Mouse (Mus musculus) right cerebral cortex, postnatal 4 days (tissue): Measurements from ENCODE around the gene Nol12.

ENCODE experiments used
- DNase-seq: peaks from one replicate; pipeline ENCODE4 v3.0.0-alpha.2; 2022

Gene Nol12

DNA sequence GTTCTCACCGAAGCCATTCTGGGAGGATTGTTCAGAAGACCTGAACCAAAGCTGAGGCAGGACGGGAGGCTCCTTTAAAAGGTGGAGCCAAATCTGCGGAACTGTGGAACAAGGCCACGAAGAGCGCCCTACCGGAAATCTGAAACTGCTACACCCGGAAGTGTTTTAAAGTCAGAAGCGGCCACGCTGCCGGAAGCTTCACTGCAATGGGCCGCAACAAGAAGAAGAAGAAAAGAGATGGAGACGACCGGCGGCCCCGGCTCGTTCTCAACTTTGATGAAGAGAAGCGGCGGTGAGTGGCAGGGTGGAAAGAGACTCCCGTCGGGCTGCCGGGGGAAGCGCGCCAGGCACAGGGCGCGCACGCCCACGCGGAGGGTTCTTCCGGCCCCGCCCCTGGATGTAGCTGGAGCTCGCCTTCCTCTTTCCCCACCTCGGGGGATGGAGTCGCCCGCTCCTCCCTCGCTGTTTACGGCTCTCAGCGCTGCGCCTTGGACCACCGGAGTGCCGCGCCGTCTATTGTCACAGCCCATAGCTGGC lies at the start of gene Nol12:
TSS of gene Nol12 (plus strand) at position 150 of the 537 bp plus-strand sequence.
- peak; percentile 79 for DNase-seq

DNA sequence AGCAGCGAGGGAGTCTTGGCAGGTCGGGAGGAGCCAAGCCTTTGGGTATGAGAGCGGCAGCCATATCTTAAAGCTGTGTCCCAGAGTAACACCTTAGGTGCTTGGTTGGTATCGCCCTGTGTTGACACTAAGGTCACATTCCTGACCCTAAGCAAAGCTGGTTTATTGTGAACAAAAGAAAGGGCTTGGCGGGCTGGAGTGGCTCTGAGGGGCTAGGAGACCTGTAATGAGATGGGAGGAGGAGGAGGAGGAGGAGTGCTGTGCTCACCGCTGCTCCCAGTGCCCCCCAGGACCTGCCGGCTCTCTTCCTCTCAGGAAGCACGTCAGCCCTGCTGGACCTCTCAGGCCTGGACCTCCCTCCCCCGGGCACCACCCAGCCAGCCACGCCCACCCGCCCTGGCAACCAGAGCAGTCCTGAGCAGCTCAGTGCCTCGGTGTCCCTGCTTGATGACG lies 45.3 kb upstream of the Nol12 start:
- DNase-seq: no peak

DNA sequence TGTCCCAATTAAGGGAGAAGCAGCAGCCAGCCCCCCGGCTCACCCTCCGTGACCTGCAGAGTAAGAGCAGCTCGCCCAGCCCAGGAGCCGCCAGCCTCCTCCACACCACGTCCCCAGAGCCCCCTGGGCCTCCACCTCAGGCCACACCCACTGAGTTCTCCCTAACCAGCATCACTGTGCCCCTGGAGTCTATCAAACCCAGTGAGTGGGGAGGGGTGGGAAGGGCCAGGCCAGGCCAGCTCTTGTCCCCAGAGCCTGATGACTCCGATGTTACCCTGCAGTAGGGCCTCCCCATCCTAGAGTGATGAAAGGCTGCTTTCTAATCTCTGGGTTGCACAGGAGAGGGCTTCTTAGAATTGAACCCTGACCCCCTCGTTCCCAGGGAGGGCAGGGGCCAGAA lies 42.3 kb upstream of the Nol12 start:
- DNase-seq: no peak

DNA sequence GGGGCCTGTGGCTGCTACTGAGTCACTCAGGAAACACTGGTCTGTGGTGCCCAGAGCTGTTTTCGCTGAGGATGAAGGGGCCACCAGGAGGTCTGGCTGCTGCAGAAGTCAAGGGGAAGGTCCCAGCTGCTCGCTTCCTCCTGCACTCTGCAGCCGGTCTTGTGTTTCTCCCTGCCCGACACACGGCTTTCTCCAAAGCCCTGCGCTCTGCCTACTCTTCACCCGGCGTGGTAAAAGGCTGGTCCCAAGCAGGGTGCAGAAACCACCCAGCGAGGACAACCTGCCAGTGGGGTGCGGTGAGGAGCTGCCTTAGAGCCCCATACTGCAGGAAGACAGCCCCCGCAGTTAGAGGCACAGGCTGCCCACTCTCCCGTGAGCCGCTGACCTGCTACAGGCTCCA lies 40.0 kb upstream of the Nol12 start:
- no peak for DNase-seq

DNA sequence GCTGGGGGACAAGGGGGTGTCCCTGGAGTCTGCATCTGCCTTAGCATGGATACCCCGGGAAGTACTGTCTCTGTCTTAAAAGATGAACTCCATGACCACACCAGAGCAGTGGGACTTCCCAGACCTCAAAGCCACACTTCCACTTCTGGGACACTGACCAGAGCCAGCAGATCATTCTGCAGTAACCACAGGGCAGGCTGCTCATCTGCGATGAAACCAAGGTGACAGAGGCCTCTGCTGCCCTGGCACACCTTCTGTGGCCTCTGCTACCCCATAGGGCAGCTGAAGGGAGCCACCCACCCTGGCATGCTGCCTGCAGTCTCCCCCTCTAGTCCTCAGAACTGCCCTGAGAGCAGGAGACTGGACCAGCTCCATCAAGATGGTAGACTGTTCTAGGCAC lies 39.0 kb upstream of the Nol12 start:
- no peak for DNase-seq

DNA sequence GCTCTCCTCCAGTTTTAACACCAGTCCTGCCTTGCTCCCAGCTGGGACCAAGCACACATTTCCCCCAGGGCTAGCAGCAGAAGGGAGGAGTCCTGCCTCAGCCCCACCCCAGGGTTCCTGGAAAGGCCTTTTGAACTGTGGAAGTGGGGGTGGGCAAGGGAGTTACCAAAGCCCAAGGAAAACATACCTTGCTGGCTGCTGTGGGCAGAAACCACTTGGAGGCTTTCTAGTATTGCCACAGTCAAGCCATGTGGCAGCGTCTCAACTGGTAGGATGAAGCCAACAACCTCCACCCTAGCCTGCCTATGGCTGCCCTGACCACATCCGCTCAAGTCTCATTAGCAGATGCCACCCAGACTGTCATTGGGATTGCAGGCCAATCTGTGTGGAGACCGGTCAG lies 38.6 kb upstream of the Nol12 start:
- no peak for DNase-seq

DNA sequence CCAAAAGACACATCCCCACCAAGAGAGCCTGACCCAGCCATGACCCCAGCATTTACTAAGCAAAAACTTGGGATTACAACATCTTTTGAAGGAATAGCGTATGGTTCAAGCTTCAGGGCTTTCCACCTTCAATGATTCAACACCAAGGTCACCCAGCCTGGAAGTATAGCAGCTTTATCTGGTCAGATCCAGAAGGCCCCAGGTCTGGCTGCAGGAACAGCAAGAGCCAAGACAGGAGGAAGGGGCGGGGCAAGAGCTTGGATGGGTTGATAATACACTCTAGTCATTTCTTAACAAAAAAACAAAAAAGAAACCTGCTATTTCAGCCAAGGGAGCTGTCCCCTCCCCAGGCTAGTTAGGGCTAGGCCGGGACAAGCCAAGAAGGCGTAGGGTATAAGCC lies 37.2 kb upstream of the Nol12 start:
- no peak for DNase-seq

DNA sequence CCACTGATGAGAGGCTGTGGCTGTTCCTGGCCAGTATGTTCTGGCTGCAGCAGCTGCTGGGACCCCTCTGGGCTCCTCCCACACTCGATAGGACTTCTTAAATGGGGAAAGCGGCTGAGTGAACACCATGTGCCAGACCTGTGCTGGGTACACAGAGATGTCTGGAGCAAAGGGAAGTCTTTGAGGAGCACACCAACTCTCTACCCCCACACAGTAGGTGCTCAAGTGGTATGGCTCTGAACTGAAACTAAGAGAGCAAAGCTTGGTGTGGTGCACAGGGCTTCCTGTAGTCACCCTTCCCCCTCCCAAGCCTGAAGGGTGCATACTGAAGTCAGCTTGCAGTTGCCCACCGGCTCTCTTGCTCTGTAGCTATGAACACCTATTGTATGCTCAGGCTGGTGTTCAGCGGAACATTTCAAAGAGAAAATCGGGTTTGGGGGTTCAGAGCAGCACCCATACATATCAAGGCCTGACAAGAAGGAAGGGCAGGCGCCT lies 36.2 kb upstream of the Nol12 start:
- DNase-seq: no peak

DNA sequence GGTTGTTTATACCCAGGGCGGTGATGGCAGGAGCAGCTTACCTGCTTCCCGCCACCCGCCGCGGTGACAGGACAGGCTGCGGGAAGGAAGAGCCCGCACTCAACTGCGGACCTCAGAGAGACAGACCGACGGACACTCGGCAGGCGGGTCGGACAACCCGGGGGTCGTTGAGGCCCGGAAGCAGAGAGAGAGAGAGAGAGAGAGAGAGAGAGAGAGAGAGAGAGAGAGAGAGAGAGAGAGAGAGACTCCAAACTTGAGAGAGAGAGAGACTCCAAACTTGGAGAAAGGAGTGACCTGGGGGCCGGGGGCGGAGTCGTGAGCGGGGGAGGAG lies 35.4 kb upstream of the Nol12 start, which contains the start of gene Gm49510:
TSS of gene Gm49510 (plus strand) at position 259 of the 331 bp plus-strand sequence.
- DNase-seq: no peak

DNA sequence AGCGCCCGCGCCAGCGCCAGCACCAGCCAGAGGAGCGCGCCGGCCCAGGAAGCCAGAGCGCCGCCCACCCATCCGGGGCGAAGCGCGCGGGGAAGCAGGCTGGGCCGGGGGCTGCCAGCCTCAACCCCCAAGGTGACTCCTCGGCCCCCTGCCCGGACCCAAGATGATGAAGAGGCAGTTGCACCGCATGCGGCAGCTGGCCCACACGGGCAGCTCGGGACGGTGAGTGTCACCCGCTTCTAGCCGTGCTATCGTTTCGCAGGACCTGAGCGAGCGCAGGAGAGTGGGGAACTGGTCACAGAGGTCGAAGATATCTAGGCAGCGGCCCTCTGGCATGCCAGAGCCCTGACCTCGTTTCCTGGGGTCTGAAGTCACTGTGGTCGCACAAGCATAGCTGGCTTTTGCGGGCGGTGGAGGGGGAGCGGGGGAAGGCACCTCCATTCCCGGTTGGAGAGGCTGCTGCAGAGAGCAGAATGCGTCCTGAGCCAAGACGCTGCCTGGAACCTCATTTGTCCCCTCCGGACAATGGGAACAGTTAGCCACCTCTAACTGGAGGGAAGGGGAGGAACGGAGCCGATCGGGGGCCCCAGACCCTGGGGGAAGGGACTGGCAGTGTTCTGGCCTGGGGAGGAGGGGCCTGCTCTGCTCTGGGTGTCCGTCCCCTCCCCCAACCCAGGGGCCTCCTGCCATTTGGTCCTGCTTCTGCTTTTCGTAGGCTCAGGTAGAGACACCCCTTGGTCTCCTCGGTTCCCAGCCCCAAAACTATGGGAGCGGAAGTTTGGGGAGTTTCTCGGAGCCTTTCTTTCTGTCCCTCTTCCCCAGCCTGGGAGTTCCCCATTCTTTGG lies 34.8 kb upstream of the Nol12 start, which contains the start of gene Sh3bp1:
TSS of gene Sh3bp1 (plus strand) at position 29 of the 845 bp plus-strand sequence.
- peak; percentile 61 for DNase-seq

DNA sequence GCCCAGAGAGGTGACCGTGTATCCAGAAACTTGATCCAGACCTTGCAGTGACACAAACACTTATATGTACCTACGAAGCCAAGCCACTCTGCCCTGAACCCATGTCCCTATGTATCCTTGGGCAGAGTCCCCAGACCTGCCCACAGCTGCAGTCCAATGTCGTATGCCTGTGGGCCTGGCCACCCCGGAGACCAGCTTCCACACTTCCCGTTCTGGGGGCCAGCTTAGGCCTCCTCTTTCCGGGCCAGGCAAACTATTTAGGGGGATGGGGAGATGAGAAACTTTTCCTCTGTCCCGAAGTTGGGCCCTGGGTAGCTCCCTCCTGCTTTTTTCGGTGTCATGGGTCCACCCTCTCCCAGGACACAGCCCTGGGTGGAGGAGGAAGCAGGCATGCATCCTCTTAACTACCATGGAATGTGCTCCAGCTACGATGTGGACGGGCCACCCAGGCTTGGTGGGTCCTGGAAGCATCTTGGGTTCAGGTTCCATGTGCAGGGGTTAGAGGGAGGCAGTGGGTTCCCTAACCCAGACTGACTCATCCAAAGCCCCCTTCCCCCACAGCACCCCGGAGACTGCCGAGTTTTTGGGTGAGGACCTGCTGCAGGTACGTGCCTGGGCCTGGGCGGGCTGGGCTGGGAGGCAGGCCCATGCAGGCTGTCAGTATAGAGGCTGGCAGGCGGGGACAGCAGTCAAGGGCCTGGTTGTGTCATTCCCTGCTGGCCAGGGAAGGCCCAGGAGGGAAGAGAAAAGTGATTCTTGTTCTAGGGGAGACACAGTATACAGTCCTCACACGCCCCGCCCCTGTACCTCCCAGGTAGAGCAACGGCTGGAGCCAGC lies 33.9 kb upstream of the Nol12 start:
- no peak for DNase-seq

DNA sequence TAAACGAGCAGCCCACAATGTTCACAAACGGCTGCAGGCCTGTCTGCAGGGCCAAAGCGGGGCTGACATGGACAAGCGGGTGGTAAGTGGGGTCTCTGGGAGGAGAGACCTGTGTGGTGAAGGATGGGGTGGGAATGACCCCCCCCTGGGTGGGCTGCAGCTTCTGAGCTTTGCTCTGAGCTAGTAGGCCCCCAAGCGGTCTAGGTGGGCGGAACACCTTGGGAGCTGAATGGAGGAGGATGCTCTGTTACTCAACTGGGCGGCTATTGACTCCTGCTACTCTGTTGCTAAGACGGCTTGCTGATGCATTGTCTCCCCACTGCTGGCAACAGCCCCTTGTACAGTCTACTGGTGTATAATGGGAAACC lies 33.3 kb upstream of the Nol12 start:
- DNase-seq: no peak

DNA sequence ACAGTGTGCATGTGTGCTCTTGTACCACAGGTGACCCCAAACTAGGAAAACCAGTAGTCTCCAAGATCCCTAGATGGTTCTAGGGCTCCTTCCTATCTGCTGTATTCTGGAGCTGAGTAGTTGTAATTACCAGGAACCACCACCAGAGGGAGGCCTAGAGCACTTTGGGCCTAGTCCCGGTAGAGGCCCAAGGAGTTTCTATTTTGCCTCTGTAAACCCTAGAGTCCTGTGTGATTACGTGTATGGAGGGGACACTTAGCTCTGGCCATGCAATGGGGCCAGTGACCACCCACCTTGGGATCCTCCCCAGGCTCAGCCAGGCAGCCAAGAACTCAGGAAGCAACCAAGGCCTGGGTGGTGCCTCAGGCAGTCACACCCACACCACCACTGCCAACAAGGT lies 31.5 kb upstream of the Nol12 start:
- peak; percentile 84 for DNase-seq

DNA sequence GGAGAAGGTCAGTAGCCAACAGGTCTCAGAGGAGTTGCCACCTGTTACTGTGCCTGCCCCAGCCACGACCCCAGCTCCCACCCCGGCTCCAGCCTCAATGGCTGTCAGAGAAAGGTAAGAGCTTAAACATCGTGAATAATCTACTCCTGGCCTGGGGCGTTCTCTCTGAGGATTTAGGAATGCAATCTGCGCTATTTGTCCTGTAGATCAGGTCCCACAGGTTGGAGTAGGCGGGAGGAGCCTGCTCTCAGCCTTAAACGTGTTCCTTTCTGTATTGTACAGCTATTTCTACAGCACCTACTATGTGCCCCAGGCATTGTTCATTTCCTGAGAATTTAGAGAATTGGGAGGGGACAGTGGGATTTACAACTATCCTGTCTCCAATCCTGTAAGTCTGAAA lies 26.3 kb upstream of the Nol12 start:
- no peak for DNase-seq

DNA sequence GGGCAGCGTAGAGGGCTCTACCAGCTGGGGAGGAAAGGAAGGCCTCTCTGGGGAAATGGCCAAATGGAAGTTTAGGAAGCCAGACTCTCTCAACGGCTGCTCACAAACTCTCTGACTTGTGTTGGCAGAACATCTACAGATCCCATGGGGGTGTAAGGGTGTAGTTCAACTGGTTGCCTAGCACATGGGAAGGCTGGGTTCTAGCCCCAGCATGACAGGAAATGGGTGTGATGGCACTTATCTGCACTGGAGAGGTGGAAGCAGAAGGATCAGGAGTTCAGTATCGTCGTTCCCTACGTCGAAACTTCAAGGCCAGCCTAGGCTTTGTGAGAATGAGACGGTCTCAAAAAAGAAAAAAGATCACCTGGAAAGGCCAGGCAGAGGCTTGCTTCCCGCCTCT lies 25.8 kb upstream of the Nol12 start:
- no peak for DNase-seq

DNA sequence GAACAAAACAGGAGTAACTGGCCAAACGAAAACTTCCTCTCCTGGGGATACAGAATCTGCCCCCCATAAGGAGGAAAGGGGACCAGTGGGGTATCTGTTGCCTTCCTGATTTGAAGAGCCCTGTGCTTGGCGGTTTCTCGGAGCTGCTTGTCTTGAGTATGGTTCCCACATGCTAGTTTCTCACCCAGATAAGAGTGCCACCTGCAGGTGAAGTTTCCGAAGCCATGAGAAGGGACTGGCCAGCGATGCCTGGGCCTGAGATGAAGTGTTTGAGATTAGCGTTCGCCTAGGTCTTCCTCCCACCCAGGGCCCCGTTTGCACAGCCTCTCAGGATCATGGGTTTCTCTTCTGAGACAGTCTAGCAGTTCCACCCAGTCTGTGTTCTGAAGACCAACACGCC lies 22.7 kb upstream of the Nol12 start:
- no peak for DNase-seq

DNA sequence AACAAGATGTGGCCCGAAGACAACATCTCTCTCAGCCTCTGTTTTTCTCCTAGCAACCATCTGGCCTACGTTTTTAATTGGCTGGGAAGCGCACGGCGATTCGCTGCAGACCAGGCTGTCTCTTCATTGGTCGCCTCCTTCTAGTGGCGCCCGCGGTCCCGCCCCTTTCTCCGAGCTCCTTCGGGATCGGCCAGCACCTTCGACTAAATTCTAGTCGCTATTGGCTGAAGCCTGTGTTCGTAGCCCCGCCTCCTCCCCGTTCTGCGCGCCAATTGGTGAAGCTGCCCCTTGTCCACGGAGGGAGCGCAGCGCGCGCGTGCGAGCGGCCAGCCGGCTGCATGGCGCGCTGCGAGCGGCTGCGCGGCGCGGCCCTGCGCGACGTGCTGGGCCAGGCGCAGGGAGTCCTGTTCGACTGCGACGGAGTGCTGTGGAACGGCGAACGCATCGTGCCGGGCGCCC lies 21.1 kb upstream of the Nol12 start, which contains the start of gene Pdxp:
TSS of gene Pdxp (plus strand) at position 288 of the 459 bp plus-strand sequence.
- peak; percentile 96 for DNase-seq

DNA sequence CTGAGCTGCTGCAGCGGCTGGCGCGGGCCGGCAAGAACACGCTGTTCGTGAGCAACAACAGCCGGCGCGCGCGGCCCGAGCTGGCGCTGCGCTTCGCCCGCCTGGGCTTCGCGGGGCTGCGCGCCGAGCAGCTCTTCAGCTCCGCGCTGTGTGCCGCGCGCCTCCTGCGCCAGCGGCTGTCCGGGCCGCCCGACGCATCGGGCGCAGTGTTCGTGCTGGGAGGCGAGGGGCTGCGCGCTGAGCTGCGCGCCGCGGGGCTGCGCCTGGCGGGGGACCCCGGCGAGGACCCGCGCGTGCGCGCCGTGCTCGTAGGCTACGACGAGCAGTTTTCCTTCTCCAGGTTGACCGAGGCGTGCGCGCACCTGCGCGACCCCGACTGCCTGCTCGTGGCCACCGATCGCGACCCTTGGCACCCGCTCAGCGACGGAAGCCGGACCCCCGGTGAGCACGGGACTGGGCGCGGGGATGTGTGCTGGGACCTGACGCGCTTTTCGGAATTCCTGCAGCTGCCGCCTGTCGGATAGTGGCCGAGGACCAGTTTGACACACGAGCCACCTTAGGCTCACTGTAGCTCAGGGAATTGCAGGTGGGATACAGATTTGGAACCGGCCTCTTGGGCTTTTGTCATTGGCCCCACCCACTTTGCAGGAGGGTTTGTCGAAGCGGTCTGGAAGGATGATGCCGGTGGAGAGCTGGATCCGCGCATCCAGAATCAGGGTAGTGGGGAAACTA lies 20.5 kb upstream of the Nol12 start:
- peak; percentile 73 for DNase-seq

DNA sequence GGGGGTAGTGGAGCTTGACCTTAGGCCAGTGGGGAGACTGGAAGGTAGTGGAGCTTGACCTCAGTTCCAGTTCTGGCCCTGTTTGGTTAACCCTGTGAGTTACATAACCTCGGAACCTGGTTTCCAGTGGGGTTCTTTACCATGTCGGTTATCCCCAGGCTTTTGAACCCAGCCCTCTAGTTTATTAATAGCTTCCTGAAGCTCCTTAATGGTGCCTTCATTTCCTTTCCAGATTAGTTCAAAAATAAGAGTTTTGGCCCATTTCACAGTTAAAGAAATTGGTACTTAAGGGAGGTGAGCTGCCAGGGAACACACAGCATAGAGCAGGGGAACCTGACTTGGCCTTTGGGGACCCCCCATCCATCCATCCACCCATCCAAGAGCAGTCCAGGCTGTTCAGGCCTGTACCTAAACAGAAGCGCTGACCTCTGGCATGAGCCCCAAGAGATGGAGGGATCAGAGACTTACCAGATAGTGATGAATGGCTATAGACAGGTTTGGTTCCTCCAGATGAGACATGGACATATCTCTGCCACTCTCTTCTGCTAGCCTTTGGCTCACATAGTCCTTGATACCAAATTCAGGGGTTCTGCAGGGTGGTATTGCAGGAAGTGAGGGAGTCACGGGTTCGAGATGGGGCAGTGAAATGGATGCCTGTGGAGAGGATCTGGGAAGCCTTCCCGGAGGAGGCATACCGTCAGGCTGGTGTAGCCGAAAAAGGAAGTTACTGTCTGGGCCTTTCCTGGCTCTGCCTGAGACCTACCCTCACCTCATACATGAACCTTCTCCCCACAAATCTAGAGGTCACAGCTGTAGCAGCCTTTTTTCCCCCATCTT lies 19.7 kb upstream of the Nol12 start:
- DNase-seq: no peak

DNA sequence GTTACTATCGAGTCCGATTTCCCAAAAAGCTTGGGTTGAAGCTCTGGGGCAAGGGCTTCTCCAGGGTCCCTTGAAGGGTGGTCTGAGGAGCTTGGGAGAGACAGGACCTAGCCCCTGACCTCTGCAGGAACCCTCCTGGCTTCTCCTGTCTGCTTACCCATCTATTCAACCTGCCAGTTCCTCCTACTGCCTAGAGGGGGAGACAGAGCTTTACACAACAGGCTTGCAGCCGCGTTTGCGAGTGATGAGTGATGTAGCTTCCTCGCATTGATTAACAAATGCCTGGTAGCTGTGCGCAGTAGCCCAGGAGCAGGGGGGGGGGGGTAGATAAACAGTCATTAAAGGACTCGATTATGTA lies 19.1 kb upstream of the Nol12 start:
- peak; percentile 59 for DNase-seq

DNA sequence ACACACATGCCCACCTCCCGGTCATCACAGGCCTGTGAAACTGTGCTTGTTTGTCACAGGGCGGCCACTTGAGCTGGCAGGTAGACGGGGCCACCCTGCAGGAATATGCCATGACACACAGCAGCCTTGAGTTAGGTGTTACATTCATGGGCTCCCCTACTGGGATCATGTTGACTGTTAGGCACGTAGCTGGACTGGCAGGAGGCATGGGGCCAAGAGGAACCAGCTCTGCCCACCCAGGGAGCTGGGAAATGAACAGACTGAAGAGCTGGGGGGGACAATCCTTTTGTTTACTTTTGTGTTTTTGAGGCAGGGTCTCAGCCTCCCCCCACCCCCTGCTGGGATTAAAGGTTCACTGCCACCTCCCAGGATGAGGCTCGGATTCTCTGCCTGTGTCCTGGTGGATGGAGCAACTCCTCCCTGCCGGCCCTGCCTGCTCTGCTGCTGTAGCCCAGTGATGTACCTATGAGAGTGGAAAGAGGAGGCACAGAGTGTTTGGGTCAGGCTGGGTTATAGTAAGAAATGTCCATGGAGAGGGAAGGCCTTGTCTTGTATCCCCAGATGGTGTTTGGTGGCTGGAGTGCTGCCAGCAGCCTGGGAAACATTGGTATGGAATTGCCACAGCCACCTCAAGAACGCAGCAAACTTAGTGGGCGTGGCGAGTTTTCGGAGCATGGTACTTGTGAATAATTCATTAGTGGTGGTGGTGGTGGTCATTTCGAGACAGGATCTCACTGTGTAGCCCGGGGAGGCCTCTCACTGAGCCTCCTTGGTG lies 18.5 kb upstream of the Nol12 start:
- peak; percentile 56 for DNase-seq
